Mouse (Mus musculus) forebrain, embryonic 14.5 days (tissue): ENCODE measurements around the gene Stk19. TPM values are rescaled to one million over a fixed set of nuclear protein-coding genes. Genes with fewer than 3 reads are reported as not detected.
"Not testable (repeated sequence)": the region's sequence is repeated elsewhere in the genome, so short reads cannot be mapped to it uniquely, and the experiment has no call there.

Experiments used
- ATAC-seq: fragments of 200-750 bp; cut with Nextera tagmentation; 2 replicates; pipeline ENCODE4 v1.8.0; 2017; ENCODE audit warnings: mild to moderate bottlenecking, moderate library complexity
- DNase-seq: peaks from one replicate; pipeline ENCODE4 v3.0.0-alpha.2; 2015; ENCODE audit warnings: low spot score
- H3K27ac ChIP-seq: fragments of 300-500 bp; sonication (generic); 2 replicates; pipeline ENCODE4 v1.5.1; 2014; ENCODE audit warnings: low read depth, mild to moderate bottlenecking, control low read depth, low read length, moderate library complexity
- H3K27me3 ChIP-seq: fragments of 300-500 bp; sonication (generic); replicated peaks from 2 replicates; pipeline ENCODE4 v1.6.1; 2014; ENCODE audit warnings: low read length, control low read depth, mixed read lengths; ENCODE audit not compliant: control insufficient read depth, insufficient read depth
- H3K36me3 ChIP-seq: fragments of 300-500 bp; sonication (generic); 2 replicates; pipeline ENCODE4 v1.6.1; 2014; ENCODE audit warnings: low read length, control low read depth; ENCODE audit not compliant: control insufficient read depth, insufficient read depth
- H3K4me1 ChIP-seq: fragments of 300-500 bp; sonication (generic); 2 replicates; pipeline ENCODE4 v1.6.1; 2014; ENCODE audit warnings: antibody characterized with exemption, low read length, control low read depth; ENCODE audit not compliant: control insufficient read depth, insufficient read depth
- H3K4me2 ChIP-seq: fragments of 300-500 bp; sonication (generic); 2 replicates; pipeline ENCODE4 v1.6.1; 2014; ENCODE audit warnings: mild to moderate bottlenecking, control low read depth, low read length
- H3K4me3 ChIP-seq: fragments of 300-500 bp; sonication (generic); 2 replicates; pipeline ENCODE4 v1.5.1; 2014; ENCODE audit warnings: low read depth, low read length, control low read depth
- H3K9ac ChIP-seq: fragments of 300-500 bp; sonication (generic); 2 replicates; pipeline ENCODE4 v1.6.1; 2014; ENCODE audit warnings: mild to moderate bottlenecking, low read length, control low read depth, moderate library complexity
- H3K9me3 ChIP-seq: fragments of 300-500 bp; sonication (generic); replicated peaks from 2 replicates; pipeline ENCODE4 v1.6.1; 2016; ENCODE audit warnings: low read length, control low read depth, mixed read lengths; ENCODE audit not compliant: control insufficient read depth
- WGBS: fragments of 180-500 bp; shearing (Covaris S2); extraction: QIAGEN DNeasy Blood & Tissue Kit; methylation state at CpG from one replicate; pipeline ENCODE4 v1.1.7; 2014; 5-methylcytosine and 5-hydroxymethylcytosine counted together
- polyA plus RNA-seq: library from polyadenylated mRNA; unstranded; fragments of >200 nt; fragmentation: Nextera tagmentation; extraction: Ambion mirVana; gene quantifications from 2 replicates; pipeline ENCODE4 v1.2.1, GENCODE M21; 2014

Stk19 gene
- polyA plus RNA-seq, 1 experiment from 2014 or later = 33.8 TPM

DNA sequence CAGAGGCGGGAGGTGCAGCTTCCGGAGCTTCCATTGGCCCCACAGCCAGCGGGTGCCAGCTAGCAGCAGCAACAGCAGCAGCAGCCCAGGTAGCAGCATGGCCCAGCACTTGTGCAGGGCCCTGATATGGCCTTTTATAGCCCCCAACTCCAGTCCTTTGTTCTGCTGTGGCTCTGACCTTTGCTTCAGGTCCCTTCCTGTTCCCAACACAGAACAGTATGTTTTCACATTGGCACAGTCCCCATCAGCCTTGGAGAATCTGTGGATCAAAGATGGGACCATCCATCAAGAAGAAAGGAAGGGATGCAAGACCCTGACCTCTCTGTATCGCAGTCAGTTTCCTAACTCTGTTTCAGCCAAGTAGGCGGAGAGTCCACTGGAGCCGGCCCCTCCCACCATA lies 32.4 kb downstream of the Stk19 start, which contains the start of gene Cyp21a1:
Cyp21a1 (minus strand) TSS at position 261 of the 400 bp plus-strand sequence.
- not testable (repeated sequence) for H3K9me3 ChIP-seq, H3K4me3 ChIP-seq, H3K9ac ChIP-seq, H3K36me3 ChIP-seq, ATAC-seq, DNase-seq, H3K27me3 ChIP-seq, H3K27ac ChIP-seq, H3K4me1 ChIP-seq, H3K4me2 ChIP-seq
- WGBS = 100% methylated on average over 2 of the region's 6 CpGs

DNA sequence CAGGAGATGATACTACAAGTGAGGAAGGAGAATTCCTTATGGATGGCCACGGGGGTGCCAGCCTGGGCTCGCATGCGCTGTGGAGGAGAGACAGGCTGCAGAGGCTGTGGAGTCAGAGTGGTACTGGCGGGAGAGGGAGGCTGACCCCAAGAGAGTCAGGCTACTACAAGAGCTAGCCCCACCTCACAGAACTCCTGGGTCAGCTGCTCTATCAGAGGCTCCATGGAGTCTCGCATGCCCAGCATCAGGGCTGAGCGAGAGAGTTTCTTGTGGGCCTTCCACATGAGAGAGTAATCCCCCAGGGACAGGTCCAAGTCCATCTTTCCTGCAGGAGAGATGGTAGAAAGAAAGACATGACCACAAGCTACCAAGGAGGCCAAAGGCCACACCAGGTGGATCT lies 33.4 kb downstream of the Stk19 start:
- not testable (repeated sequence) for H3K27ac ChIP-seq, H3K4me3 ChIP-seq, H3K4me2 ChIP-seq, H3K9ac ChIP-seq, H3K27me3 ChIP-seq, H3K9me3 ChIP-seq, H3K4me1 ChIP-seq, H3K36me3 ChIP-seq, DNase-seq, ATAC-seq
- 92% methylated on average over 6 of the region's 6 CpGs for whole genome bisulfite sequencing

DNA sequence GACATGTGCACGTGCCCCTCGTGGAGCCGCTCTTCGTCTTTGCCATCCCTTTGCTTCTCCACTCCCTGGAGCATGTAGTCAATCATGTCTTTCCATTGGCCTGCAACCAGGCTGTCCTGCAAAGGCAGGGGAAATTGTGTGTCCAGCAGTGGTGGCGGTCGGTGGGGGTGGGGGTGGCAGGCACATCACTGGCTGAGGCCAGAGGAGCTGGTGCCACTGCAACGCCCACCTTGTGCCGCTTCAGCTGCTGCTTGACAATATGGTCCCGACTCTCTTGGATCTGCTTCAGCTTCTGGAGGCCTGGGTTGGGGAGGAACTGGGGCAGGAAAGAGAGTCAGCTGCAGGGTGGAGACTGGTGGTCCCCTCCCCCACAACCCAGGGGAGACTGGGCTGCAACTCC lies 34.0 kb downstream of the Stk19 start:
- not testable (repeated sequence) for H3K4me3 ChIP-seq, H3K4me2 ChIP-seq, DNase-seq, H3K27ac ChIP-seq, H3K9ac ChIP-seq, H3K4me1 ChIP-seq, ATAC-seq, H3K27me3 ChIP-seq, H3K9me3 ChIP-seq, H3K36me3 ChIP-seq
- 96% methylated on average over 9 of the region's 9 CpGs for WGBS

DNA sequence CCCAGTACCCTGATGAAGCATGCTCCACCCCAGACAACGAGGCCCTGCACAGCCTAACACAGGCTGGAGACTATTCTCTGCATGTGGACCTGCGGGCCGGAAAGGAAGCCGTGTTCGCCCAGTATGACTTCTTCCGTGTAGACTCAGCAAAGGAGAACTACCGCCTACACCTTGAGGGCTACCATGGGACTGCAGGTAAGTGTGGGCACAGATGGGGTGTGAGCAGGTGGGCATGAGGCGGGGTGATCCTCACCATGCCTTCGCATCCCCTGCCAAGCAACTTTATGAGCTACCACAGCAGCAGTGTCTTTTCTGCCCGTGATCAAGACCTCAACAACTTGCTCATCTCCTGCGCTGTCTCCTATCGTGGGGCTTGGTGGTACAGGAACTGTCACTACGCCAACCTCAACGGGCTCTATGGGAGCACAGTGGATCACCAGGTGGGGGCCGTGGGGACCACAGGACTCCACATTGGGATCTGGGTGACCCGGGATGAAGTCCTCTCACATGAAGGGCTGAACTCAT lies 35.9 kb downstream of the Stk19 start:
- H3K4me2 ChIP-seq, H3K9me3 ChIP-seq, H3K4me3 ChIP-seq, DNase-seq, H3K27me3 ChIP-seq, H3K27ac ChIP-seq, H3K9ac ChIP-seq, H3K36me3 ChIP-seq, ATAC-seq, H3K4me1 ChIP-seq: not testable (repeated sequence)
- 94% methylated on average over 16 of the region's 16 CpGs for WGBS

DNA sequence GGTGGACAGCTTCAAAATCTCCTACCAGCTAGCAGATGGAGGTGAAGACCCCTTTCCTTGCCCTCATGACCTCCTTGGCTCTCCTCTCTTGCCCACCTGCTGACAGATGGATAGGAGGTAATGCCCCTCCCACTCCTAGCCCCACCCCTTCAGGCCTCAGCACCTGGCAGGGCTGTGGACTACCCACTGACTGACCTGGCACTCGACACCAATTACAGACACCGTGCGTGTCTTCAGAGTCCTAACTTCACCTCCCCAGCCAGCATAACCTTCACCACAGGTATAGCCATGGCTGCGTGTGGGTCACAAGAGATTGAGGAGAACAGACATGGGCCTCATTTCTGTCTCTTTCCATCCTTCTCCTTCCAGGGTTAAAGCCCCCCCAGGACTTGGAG lies 37.2 kb downstream of the Stk19 start:
- no peak overlapping the region for H3K4me3 ChIP-seq
- ATAC-seq = no peak
- no peaks in the 10 kb centered on the region for H3K27me3 ChIP-seq
- WGBS = 89% methylated on average over 4 of the region's 4 CpGs
- H3K4me2 ChIP-seq = no peak overlapping the region
- H3K9me3 ChIP-seq = no peaks in the 10 kb centered on the region
- no peak for DNase-seq
- H3K36me3 ChIP-seq = no peaks in the 10 kb centered on the region
- no peaks in the 10 kb centered on the region for H3K4me1 ChIP-seq
- H3K9ac ChIP-seq = no peak overlapping the region
- no peak overlapping the region for H3K27ac ChIP-seq

DNA sequence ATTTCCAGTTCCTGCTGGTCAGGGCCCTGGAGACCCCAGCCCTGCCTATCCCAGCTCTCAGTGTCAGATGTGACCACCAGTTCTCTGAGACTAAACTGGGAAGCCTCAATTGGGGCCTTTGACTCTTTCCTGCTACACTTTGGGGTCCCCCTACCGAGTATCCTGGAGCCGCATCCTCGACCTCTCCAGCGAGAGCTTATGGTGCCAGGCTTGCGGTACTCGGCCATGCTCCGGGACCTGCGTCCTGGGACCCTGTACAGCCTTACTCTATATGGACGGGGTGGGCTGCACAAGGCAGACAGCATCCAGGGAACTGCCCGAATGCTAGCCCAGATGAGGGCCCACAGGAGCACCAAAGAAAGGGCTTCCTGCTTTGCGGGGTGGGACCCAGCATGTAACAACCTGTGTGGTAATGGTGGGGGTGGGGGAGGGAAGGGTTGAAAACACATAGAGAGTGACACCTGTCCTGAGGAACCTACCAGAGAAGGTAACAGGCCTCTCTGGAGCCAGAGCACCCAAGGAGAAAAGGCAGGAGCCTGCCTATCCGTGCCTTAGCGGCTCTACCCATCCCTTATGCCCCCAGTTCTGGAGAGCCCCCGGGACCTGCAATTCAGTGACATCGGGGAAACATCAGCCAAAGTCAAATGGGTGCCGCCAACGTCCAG lies 37.7 kb downstream of the Stk19 start:
- no peak for ATAC-seq
- DNase-seq = no peak
- Histone ChIP-seq H3K4me1 (no peaks in the 10 kb centered on the region), H3K4me2 (no peak overlapping the region), H3K4me3 (no peak overlapping the region), H3K27me3 (no peaks in the 10 kb centered on the region), H3K9me3 (no peaks in the 10 kb centered on the region), H3K36me3 (no peaks in the 10 kb centered on the region), H3K9ac (no peak overlapping the region), H3K27ac (no peak overlapping the region)
- WGBS = 93% methylated on average over 14 of the region's 17 CpGs

DNA sequence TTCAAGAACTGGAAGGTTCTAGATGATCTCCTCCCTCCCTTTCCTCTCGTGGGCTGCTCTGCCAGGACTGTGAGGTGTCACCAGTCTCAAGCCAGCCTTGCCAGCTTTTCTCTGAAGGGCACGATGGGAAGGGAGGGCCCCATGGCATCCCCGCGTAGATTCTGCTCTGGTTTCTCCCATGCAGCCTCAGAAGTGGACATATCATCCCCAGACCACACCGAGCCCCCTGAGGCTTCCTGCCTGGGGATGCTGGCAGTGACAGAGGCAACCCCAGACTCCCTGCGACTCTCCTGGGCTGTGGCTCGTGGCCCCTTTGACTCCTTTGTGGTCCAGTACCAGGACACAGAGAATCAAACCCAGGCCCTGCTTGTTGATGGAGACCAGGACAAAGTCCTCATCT lies 38.7 kb downstream of the Stk19 start:
- not testable (repeated sequence) for H3K4me1 ChIP-seq, H3K36me3 ChIP-seq, ATAC-seq, H3K9ac ChIP-seq, H3K9me3 ChIP-seq, H3K4me2 ChIP-seq, H3K27me3 ChIP-seq, H3K4me3 ChIP-seq, H3K27ac ChIP-seq, DNase-seq
- WGBS = 88% methylated on average over 6 of the region's 7 CpGs

DNA sequence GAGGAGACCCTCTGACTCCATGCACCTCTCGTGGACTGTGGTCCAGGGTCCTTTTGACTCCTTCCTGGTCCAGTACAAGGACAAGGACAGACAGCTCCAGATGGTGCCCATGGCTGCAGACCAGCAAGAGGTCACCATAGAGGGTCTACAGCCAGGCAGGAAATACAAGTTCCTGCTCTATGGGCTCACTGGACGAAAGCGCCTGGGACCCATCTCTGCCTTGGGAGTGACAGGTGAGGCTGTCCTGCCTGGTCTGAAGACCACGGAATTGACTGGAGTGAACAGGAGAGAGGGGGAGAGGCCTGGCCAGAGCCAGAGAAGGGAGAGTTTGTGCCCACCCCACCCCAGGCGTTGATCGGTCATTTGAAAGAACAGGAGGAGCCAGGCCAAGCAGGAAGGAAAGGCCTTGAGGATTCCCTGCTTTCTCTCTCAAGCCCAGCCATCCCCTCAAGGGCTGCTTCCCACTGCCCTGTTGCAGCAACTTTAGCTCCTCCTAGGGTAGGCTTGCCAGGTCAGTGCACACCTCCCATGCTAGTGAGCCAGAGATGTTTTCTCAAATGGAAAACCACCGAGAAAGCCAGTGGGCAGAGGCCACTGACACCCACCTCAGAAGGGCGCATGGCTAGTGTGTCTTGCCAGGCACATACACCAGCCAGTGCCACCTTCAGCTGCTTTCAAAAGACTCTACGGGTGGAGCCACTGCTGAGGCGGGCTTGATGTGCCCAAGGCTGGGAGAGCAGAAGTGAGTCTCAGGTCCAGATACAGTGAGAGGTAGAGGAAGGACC lies 39.3 kb downstream of the Stk19 start:
- H3K36me3 ChIP-seq, H3K27me3 ChIP-seq, H3K4me1 ChIP-seq, H3K4me3 ChIP-seq, H3K27ac ChIP-seq, DNase-seq, H3K9ac ChIP-seq, H3K9me3 ChIP-seq, H3K4me2 ChIP-seq, ATAC-seq: not testable (repeated sequence)
- 91% methylated on average over 10 of the region's 10 CpGs for WGBS
